Comparison of ENCODE assay signal across 9 mouse cellular contexts in genomic region chr11:117101925-117102717, GRCm38 (mm10). TPM values are rescaled to one million over a fixed set of nuclear protein-coding genes. Genes with fewer than 3 reads are reported as not detected.
A peak's percentile ranks its signal among the peaks of the same experiment; 100 is the strongest.
DNase-seq lines count a peak whose midpoint lies in the region; ATAC-seq and TF ChIP-seq lines count a peak whose summit lies in the region.
"Had no signal": no experiment of that assay in that cellular context is flagged by ENCODE, and none has a peak within 500 bp of the region (broad histone marks: within the 10 kb centered on the region; RNA-seq: fewer than 3 reads in every experiment).

No protein-coding gene starts in this region.

- H3K36me3 ChIP-seq in embryonic facial prominence, embryonic 13.5 days: no peaks in the 10 kb centered on the region
- no peaks in the 10 kb centered on the region for H3K36me3 ChIP-seq in embryonic facial prominence, embryonic 10.5 days (replicated peaks)
- H3K36me3 ChIP-seq in hindbrain, embryonic 15.5 days: no peaks in the 10 kb centered on the region
- no peaks in the 10 kb centered on the region for H3K36me3 ChIP-seq in hindbrain, postnatal 0 days (ENCODE audit: insufficient read depth, low read length)
- no peaks in the 10 kb centered on the region for H3K36me3 ChIP-seq in neural tube, embryonic 13.5 days

- no peak for DNase-seq in embryonic facial prominence, embryonic 10.5 days (ENCODE audit: low spot score)
- no peak for DNase-seq in hindbrain, postnatal 0 days (ENCODE audit: low spot score)
- no peak for DNase-seq in neural tube, embryonic 10.5 days (ENCODE audit: extremely low spot score, low spot score)
- peak; percentile 81 for DNase-seq in telencephalon, adult 2 months (ENCODE audit: low read depth, low spot score)
- DNase-seq in ovary, adult 18-20 months (ENCODE audit: low spot score): no peak
- DNase-seq: cerebellum, postnatal 25 days had no signal

- ATAC-seq in embryonic facial prominence, embryonic 13.5 days (ENCODE audit: insufficient number of reproducible peaks, insufficient read depth, low FRiP score, low TSS enrichment, low read depth): no peak
- no peak for ATAC-seq in hindbrain, embryonic 15.5 days (ENCODE audit: low FRiP score, low read depth)
- no peak for ATAC-seq in hindbrain, postnatal 0 days
- no peak for ATAC-seq in neural tube, embryonic 13.5 days (ENCODE audit: low read depth)

- H3K27me3 ChIP-seq in embryonic facial prominence, embryonic 13.5 days: no peaks in the 10 kb centered on the region
- H3K27me3 ChIP-seq in embryonic facial prominence, embryonic 10.5 days (replicated peaks; ENCODE audit: low read depth, poor library complexity, severe bottlenecking): no peaks in the 10 kb centered on the region
- H3K27me3 ChIP-seq in hindbrain, embryonic 15.5 days: no peaks in the 10 kb centered on the region
- no peaks in the 10 kb centered on the region for H3K27me3 ChIP-seq in hindbrain, postnatal 0 days (ENCODE audit: insufficient read depth, low read length)
- H3K27me3 ChIP-seq in neural tube, embryonic 13.5 days: no peaks in the 10 kb centered on the region

- no peak overlapping the region for H3K4me3 ChIP-seq in embryonic facial prominence, embryonic 13.5 days
- no peak overlapping the region for H3K4me3 ChIP-seq in embryonic facial prominence, embryonic 10.5 days
- H3K4me3 ChIP-seq in hindbrain, embryonic 15.5 days: no peak overlapping the region
- H3K4me3 ChIP-seq in hindbrain, postnatal 0 days (ENCODE audit: low read length): no peak overlapping the region
- no peak overlapping the region for H3K4me3 ChIP-seq in neural tube, embryonic 13.5 days

- H3K27ac ChIP-seq in embryonic facial prominence, embryonic 13.5 days: peak overlapping the region; percentile 22; the same call in 1 of the 2 replicates
- no peak overlapping the region; the same call in 1 of the 2 replicates for H3K27ac ChIP-seq in embryonic facial prominence, embryonic 10.5 days (replicated peaks)
- H3K27ac ChIP-seq in hindbrain, embryonic 15.5 days (replicated peaks): peak overlapping the region; percentile 65; the same call in 1 of the 2 replicates
- no peak overlapping the region for H3K27ac ChIP-seq in hindbrain, postnatal 0 days
- 0 out of 2 replicates have a peak overlapping the region, but pooled peaks have one; percentile 20 for H3K27ac ChIP-seq in neural tube, embryonic 13.5 days (replicated peaks)

- peaks cover 30% of the 10 kb centered on the region for H3K4me1 ChIP-seq in embryonic facial prominence, embryonic 13.5 days
- H3K4me1 ChIP-seq in embryonic facial prominence, embryonic 10.5 days: peaks cover 66% of the 10 kb centered on the region
- peaks cover 10% of the 10 kb centered on the region; the same call in 1 of the 2 replicates for H3K4me1 ChIP-seq in hindbrain, embryonic 15.5 days (replicated peaks)
- H3K4me1 ChIP-seq in hindbrain, postnatal 0 days (ENCODE audit: insufficient read depth, low read length): no peaks in the 10 kb centered on the region
- H3K4me1 ChIP-seq in neural tube, embryonic 13.5 days (replicated peaks): peaks cover 16% of the 10 kb centered on the region

- TF ChIP-seq CTCF in hindbrain, postnatal 0 days (IDR thresholded peaks at IDR 0.05; ENCODE audit: low read depth): no peak

- H3K9me3 ChIP-seq in embryonic facial prominence, embryonic 13.5 days: no peaks in the 10 kb centered on the region
- no peaks in the 10 kb centered on the region for H3K9me3 ChIP-seq in embryonic facial prominence, embryonic 10.5 days
- no peaks in the 10 kb centered on the region for H3K9me3 ChIP-seq in hindbrain, embryonic 15.5 days
- H3K9me3 ChIP-seq in hindbrain, postnatal 0 days (ENCODE audit: low read length): no peaks in the 10 kb centered on the region
- H3K9me3 ChIP-seq in neural tube, embryonic 13.5 days: no peaks in the 10 kb centered on the region

- WGBS in embryonic facial prominence, embryonic 13.5 days: 76% methylated on average over 14 of the region's 14 CpGs
- 79% methylated on average over 14 of the region's 14 CpGs for WGBS in embryonic facial prominence, embryonic 10.5 days
- WGBS in hindbrain, embryonic 15.5 days: 85% methylated on average over 14 of the region's 14 CpGs
- WGBS in hindbrain, postnatal 0 days: 79% methylated on average over 14 of the region's 14 CpGs
- 82% methylated on average over 14 of the region's 14 CpGs for WGBS in neural tube, embryonic 13.5 days

- no peak overlapping the region for H3K9ac ChIP-seq in embryonic facial prominence, embryonic 13.5 days
- no peak overlapping the region for H3K9ac ChIP-seq in hindbrain, embryonic 15.5 days
- no peak overlapping the region for H3K9ac ChIP-seq in hindbrain, postnatal 0 days (replicated peaks; ENCODE audit: low read length)
- H3K9ac ChIP-seq in neural tube, embryonic 13.5 days: no peak overlapping the region

- H3K4me2 ChIP-seq in embryonic facial prominence, embryonic 13.5 days: no peak overlapping the region
- H3K4me2 ChIP-seq in hindbrain, embryonic 15.5 days: no peak overlapping the region
- no peak overlapping the region for H3K4me2 ChIP-seq in hindbrain, postnatal 0 days (ENCODE audit: low read depth, low read length)
- no peak overlapping the region for H3K4me2 ChIP-seq in neural tube, embryonic 13.5 days

RNA-seq across cellular contexts. Expression of gene Sec14l1, which starts 12.8 kb away (rescaled TPM):
- 44.3 and 47.3 TPM in 2 replicates for polyA plus RNA-seq in embryonic facial prominence, embryonic 13.5 days (2015; fragmentation: Nextera tagmentation; extraction: Ambion mirVana)
- polyA plus RNA-seq in embryonic facial prominence, embryonic 10.5 days (2016; fragmentation: Nextera tagmentation; extraction: Ambion mirVana): 50.6 and 51.8 TPM in 2 replicates
- polyA plus RNA-seq in hindbrain, embryonic 15.5 days (2015; fragmentation: Nextera tagmentation; extraction: Ambion mirVana): 57.2 and 63.0 TPM in 2 replicates
- total RNA-seq in hindbrain, postnatal 0 days (2014; rRNA removed): 69.1 and 74.1 TPM in 2 replicates
- 47.0 and 47.3 TPM in 2 replicates for polyA plus RNA-seq in hindbrain, postnatal 0 days (2015; fragmentation: Nextera tagmentation; extraction: Ambion mirVana)
- 57.6 and 67.0 TPM in 2 replicates for polyA plus RNA-seq in neural tube, embryonic 13.5 days (2015; fragmentation: Nextera tagmentation; extraction: Ambion mirVana)

Comparison
In these comparisons a context has a peak if more than half of its experiments do, and no peak if none do; other contexts are left out.
1. H3K27ac ChIP-seq: peak in embryonic facial prominence, embryonic 13.5 days (single experiment), hindbrain, embryonic 15.5 days (single experiment) and neural tube, embryonic 13.5 days (single experiment); none in embryonic facial prominence, embryonic 10.5 days (single experiment) and hindbrain, postnatal 0 days (single experiment).